Mouse (Mus musculus): ENCODE results near the gene Lig3.
"Not testable (repeated sequence)": the region's sequence is repeated elsewhere in the genome, so short reads cannot be mapped to it uniquely, and the experiment has no call there.

The Lig3 gene

DNA sequence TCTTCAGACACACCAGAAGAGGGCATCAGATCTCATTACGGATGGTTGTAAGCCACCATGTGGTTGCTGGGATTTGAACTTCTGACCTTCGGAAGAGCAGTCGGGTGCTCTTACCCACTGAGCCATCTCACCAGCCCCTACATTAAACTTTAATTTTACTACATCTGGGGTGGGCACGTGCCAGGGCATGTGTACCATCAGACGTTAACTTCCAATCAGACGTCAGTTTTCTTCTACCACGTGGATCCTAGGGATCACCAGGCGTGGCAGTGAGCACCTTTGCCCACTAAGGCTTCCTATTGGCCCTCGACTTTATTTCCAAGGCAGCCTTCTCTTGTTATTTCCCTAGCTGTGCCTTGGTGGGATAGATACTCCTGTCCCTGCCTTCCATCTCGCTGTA is 51.5 kb downstream of the Lig3 start:
- not testable (repeated sequence) for DNase-seq

- DNase-seq, result no peak
Observed at GRCm38 (mm10) chr11:82833929-82834328, 53.0 kb downstream of the Lig3 start.

- DNase-seq, result not testable (repeated sequence)
Observed at GRCm38 (mm10) chr11:82834359-82834758, 53.5 kb downstream of the Lig3 start.

DNA sequence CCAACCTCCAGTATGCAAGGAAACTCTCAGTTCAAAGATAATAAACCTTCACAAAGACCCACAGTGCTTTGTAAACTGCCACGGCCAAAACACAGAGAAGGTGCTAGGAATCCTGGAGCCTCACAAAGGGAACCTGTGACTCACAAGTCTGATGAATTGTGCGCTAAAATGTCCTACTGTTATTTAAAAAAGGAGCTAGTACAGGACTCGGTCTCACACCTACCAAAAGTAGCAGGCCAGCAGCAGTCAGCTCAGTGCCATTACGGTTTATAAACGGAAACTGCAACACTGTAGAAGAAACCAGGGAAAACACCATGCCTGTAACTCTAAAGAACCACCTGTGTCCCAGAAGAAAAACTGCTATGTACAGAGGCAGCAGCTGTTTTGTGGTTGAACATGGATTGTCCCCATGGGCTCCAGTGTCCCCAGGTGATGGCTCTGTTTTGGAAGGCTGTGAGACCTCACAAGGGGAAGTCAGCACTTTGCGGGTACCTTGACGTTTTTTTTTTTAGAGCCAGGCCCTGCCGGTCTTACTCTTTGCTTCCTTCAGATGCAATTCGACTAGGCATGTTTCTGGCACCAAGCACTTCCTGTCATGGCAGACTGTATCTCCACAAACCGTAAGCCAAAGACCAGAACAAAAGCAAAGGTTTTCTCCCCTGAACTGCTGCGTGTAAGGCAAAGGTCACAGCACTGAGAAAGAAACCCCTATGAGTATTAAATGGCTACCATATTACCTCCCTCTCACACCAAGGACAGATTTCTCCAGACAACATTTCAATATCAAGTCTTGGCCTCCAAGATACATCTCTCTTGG is 54.9 kb downstream of the Lig3 start:
- DNase-seq, result no peak

GRCm38 (mm10) chr11:82837192-82837591 is 56.3 kb downstream of the Lig3 start:
- no peak for DNase-seq

- DNase-seq, result no peak
Observed at GRCm38 (mm10) chr11:82837848-82838247, 56.9 kb downstream of the Lig3 start.

DNA sequence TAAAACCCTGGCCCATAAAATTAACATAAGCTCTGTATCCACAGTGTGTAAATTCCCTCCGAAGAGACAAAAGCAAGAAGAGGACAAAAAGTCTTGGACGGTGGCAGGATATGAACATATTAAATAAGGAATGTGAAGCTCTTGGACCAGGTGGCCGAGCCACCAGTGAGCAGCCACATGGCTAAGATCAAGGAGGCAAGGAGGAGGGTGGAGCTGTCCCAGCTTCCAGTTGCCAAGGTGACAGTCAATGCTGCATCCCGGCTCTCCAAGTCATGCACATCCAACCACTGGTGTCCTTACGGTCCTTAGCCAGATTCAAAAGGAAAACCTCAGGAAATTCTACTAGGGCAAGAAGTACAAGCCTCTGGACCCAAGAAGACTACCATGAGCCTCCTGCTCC is 57.6 kb downstream of the Lig3 start:
- DNase-seq, result no peak

GRCm38 (mm10) chr11:82844771-82845414 is 64.0 kb downstream of the Lig3 start:
- no peak for DNase-seq

- peak; percentile 67 for DNase-seq
Observed at GRCm38 (mm10) chr11:82845415-82846078, 64.6 kb downstream of the Lig3 start.

DNA sequence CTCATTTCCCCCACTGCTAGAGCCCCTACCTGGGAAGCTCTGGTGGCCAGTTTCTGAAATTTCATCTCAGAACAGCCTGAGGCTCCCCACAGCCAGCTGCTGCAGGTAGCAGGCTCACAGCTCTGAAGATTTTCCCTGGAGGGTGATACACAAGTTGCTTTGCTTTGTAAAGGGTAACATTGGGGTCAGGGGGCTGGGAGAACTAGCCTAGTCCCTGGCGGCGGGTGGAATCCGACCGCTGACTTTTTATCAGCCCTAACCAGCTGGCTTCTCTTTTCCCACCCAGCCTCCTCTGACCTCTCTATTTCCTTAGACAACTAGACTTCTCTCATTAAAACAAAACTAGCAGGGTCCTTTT is 65.2 kb downstream of the Lig3 start:
- DNase-seq, result no peak

DNA sequence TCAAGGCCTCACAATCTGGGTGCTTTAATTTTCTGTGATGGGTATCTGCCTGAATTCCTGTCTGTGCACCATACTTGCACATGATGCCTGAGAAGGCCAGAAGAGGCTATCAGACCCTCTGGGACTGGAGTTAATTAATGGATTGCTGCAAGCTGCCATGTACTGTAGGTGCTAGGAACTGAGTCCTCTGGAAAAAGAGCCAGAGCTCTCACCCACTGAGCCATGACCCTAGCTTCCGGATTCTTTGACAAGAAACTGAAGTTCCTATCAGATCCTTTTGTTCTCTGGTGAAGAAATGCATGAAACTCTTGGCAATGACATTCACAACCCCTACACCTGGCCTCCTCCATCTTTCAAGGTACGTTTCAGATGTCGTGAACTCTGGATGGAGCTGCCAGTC is 66.0 kb downstream of the Lig3 start:
- DNase-seq, result no peak

GRCm38 (mm10) chr11:82847571-82848000 is 66.7 kb downstream of the Lig3 start:
- DNase-seq, result no peak

GRCm38 (mm10) chr11:82850259-82850658 is 69.4 kb downstream of the Lig3 start:
- no peak for DNase-seq

DNA sequence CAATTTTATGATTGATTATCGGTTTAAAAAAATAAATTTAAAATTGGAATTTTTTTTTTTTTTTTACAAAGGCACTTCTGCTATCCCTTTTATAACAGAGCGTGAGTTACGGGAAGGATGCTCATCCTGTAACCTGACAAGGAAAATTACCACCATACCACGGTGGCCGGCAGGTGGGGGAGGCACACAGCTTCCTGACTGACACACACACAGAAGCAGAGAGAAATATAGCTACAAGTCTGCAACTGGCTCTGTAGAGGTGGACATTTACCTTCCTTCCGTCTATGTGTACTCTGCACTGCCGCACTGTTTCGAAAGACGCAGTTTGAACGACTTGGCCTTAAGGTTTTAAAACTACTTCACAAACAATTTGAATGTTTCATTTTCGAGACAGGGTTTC is 71.2 kb downstream of the Lig3 start:
- no peak for DNase-seq

DNA sequence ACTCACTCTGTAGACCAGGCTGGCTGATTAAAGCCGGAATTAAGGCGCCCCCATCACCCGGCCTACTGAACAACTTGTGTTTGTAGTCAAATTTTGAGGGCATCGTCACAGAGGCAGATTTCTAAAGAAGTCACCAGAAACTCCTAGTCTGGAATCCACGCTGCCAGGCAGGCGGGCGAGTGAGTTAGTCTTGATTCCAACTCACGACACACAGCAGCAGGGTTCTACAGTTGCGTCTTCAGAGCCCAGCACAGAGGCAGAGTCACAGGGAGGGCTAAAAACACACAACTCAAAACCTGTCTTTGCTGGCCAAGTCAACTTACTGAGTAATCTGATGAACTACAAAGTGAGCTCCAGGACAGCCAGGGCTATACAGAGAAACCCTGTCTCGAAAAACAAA is 71.6 kb downstream of the Lig3 start:
- no peak for DNase-seq

DNA sequence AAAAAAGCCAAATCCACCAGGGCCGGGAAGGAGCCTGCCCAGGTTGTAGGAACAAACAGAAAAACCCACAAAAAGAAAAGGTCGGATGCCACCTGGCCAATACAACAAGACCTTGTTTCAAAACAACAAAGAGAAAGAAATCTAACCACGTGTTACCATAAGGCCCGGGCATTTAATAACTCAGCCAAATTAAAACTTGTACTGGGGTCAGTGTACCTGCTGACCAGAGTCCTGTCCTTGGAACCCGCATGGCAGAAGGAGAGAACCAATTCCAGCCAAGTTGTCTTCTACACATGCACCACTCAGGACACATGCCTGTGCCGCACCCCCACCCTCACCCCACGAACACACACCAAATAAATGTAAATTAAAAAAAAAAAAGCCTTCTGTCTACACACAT is 72.0 kb downstream of the Lig3 start:
- DNase-seq, result no peak

All from lung, postnatal 14 days (tissue).